Mouse (Mus musculus) heart, embryonic 15.5 days (tissue): ENCODE results near the gene Aspdh. TPM values are rescaled to one million over a fixed set of nuclear protein-coding genes. Genes with fewer than 3 reads are reported as not detected.

Source experiments
- microRNA-seq: library from miRNA; unstranded; fragments of <30 nt; microRNA quantifications from one replicate; pipeline ENCODE4, GENCODE M21; 2016
- polyA plus RNA-seq: library from polyadenylated mRNA; unstranded; fragments of >200 nt; fragmentation: Nextera tagmentation; extraction: Ambion mirVana; gene quantifications from 2 replicates; pipeline ENCODE4 v1.2.1, GENCODE M21; 2015

The Aspdh gene
- polyA plus RNA-seq, 1 experiment from 2014 or later = 0.43 TPM

Small RNAs within 50 kb of the gene (microRNA-seq; reads per million reads assigned to microRNA genes)
- 1.5 reads per million for gene Mir7052

Other genes starting within 250 kb of the Aspdh start
- not detected in 2 replicates for gene Klk1b5, start 249.4 kb upstream of the Aspdh start, polyA plus RNA-seq
- 0.13 TPM in 1 of 2 replicates, not detected in the other for gene Klk1, start 240.0 kb upstream of the Aspdh start, polyA plus RNA-seq
- 0.09 TPM in 1 of 2 replicates, not detected in the other for gene Gm36864, start 229.2 kb upstream of the Aspdh start, polyA plus RNA-seq
- gene 1700028J19Rik, start 218.7 kb upstream of the Aspdh start, polyA plus RNA-seq = 0.62 and 1.1 TPM in 2 replicates
- gene 2410002F23Rik, start 218.7 kb upstream of the Aspdh start, polyA plus RNA-seq = 59.5 and 86.8 TPM in 2 replicates
- not detected in 2 replicates for gene Acp4, start 208.0 kb upstream of the Aspdh start, polyA plus RNA-seq
- gene Gm15517, start 203.9 kb upstream of the Aspdh start, polyA plus RNA-seq = not detected in 2 replicates
- 1.0 and 2.5 TPM in 2 replicates for gene Clec11a, start 158.5 kb upstream of the Aspdh start, polyA plus RNA-seq
- gene Shank1, start 155.1 kb upstream of the Aspdh start, polyA plus RNA-seq = 0.58 and 0.74 TPM in 2 replicates
- gene Syt3, start 81.3 kb upstream of the Aspdh start, polyA plus RNA-seq = 0.71 and 0.82 TPM in 2 replicates
- 0.13 and 0.47 TPM in 2 replicates for gene 1700008O03Rik, start 79.6 kb upstream of the Aspdh start, polyA plus RNA-seq
- gene Lrrc4b, start 36.4 kb upstream of the Aspdh start, polyA plus RNA-seq = 1.8 TPM in 2 replicates
- 134 and 146 TPM in 2 replicates for gene Josd2, start 2.6 kb downstream of the Aspdh start, polyA plus RNA-seq
- gene Emc10, start 31.1 kb downstream of the Aspdh start, polyA plus RNA-seq = 81.6 and 109 TPM in 2 replicates
- gene Fam71e1, start 31.2 kb downstream of the Aspdh start, polyA plus RNA-seq = 8.7 and 11.5 TPM in 2 replicates
- 2.7 and 3.9 TPM in 2 replicates for gene Mybpc2, start 59.3 kb downstream of the Aspdh start, polyA plus RNA-seq
- 0.59 and 5.2 TPM in 2 replicates for gene Spib, start 66.7 kb downstream of the Aspdh start, polyA plus RNA-seq
- 41.7 and 66.9 TPM in 2 replicates for gene Pold1, start 83.5 kb downstream of the Aspdh start, polyA plus RNA-seq
- 53.2 and 64.6 TPM in 2 replicates for gene Nr1h2, start 88.6 kb downstream of the Aspdh start, polyA plus RNA-seq
- gene Napsa, start 107.0 kb downstream of the Aspdh start, polyA plus RNA-seq = 1.7 and 5.7 TPM in 2 replicates
- gene Kcnc3, start 125.3 kb downstream of the Aspdh start, polyA plus RNA-seq = 0.11 and 0.37 TPM in 2 replicates
- gene Myh14, start 205.5 kb downstream of the Aspdh start, polyA plus RNA-seq = 1.7 and 6.3 TPM in 2 replicates
- not detected in 2 replicates for gene Izumo2, start 243.4 kb downstream of the Aspdh start, polyA plus RNA-seq